Mouse (Mus musculus) kidney, adult 8-10 months (tissue): ENCODE data around the gene Kdm4a.

Experiments used
- DNase-seq, 2 experiments: peaks; one replicate each; pipeline ENCODE4 v3.0.0; 2022

Kdm4a gene

DNA sequence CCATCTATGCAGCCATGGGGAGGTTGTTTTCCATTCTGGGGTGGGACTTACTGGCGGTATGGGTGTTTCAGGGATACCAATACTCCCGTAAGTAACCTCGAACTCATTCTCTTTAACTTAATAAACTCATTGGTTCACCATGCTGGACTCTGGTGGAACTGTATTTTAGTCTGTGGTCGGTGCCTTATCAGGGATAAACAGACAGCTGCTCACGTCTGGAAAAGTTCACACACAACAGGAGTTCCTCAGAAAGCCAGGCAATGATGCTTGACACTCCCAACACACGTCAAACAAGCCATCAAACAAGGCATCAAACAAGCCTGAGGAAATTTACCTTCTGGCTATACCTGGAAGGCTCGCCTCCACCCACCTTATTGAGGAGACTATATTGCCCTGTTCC lies 64.7 kb downstream of the Kdm4a start:
- no peak for DNase-seq

DNA sequence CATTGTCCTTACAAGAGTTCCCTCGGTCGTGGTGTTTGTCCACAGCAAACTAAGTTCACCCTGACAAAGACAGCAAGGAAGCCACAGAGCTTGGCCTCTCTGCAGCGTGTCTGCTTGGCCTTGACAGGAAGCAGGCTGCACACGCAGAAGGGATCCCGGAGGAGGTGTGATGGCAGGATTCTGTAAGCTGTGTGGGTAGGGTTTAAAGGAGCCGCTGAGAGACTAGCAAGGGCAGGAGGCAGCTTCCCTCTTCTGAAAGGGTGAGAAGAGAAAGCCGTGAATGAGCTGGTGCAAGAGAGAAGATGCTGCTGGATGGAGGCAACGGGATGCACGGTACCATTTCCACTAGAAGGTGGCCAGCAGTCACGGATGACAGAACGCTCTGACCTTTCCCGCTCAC lies 67.2 kb downstream of the Kdm4a start:
- DNase-seq = no peak

DNA sequence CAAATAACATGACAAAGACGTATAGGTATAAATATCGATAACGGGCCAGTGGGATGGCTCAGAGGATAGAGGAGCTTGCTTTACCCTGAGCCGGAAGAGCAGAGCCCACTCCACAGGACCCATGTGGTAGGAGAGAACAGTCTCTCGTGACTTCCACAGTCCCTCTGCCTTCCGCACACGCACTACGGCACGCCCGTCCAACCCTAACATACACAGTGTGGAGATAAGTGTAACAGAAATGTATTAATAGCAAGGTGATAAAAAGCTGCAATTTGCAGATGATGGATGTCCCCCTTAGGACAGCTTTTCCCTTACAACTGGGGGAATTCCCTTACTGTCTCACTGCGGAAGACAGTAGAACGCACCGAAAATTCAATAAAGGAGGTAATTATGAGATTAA lies 70.2 kb downstream of the Kdm4a start:
- no peak for DNase-seq

DNA sequence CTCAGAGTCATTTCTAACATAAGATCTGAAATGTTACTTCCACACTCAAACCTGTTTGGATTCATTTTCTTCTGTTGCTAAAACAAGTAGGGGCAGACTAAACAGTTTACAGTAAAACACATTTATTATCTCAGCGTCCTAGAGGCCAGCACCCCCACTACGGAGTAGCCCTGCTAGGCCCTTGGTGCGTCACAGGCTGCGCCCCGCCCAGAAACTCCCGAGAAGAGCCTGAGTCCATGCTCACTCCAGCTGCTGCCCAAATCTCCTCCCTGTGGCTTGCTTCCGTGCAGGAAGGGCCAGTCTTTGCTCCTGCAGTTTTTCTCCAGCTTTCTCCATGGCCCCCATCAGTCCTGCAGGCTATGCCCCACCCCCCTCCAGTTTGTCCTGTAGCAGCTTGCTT lies 71.1 kb downstream of the Kdm4a start:
- no peak for DNase-seq

DNA sequence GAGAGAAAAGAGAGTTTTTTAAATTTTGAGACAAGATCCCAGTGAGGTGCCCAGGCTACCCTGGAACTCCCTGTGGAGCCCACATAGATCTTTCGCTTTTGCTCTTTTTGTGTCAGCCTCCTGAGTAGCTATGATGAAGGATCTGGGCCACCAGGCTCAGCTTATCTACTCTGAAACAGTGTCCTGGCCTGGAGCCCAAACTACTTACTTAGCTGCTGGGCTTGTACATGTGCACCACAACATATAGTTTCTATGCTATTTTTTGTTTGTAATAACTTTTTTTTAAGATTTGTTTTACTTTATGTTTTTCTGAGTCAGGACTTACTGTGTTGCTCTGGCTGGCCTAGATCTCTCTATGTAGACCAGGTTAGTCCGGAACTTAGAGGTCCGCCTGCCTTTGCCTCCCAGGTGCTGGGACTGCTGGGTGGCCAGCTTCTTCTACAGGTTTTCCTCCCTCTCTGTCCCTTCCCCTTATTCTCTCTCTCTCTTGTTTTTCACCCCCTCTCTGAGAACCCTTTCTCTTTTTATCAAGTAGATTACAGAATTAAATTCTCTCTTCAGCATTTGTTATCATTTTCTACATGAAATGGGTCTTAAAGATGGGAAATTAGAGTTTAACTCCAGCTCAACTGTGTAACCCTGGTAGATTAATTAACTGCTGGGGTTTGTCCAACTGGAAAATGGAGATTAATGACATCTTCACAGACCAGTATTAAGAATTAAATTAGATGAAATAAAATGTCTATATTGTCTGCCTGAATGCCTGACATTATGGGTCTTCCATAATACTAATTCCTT lies 74.4 kb downstream of the Kdm4a start:
- DNase-seq = no peak

DNA sequence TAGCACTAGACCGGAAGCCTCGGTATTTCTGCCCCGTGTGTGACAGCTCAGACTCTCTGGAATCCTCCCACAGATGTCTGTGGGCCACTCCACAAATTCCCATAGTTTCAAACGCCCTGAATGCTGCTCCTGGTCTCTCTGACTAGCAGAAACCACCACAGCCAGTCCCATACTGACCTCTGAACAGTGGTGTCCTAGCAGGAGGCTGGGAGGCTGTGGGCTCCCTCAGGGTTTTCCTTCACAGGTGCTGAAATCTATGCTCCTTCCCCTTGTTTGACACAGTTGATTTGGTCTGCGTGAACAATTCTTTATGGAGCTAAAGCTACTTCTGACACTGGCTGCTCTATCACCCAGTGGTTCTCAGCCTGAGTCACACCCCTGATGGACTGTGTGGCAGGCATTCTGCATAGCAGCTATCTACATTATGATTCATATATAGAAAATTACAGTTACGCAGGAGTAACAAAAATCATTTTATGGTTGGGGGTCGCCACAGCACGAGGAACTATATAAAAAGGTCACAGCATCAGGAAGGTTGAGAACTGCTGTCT lies 76.5 kb downstream of the Kdm4a start:
- no peak for DNase-seq

DNA sequence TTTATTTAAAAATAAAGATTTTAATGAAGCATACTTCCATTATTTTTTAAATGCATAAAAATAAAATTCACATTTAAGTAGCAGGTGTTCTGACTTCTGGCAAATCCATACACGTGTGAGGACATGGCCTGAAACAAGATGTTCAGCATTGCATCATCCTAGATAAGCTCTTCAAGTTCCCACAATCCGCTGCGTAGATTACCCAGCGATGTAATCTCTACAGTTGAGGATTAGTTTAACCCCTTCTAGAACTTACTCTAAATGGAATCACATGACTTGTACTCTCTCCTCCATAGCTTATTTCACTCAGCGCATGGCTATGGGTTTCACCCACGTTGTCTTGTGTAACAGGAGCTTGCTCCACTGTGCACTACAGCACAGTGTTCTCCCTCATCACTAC lies 78.3 kb downstream of the Kdm4a start:
- no peak for DNase-seq

DNA sequence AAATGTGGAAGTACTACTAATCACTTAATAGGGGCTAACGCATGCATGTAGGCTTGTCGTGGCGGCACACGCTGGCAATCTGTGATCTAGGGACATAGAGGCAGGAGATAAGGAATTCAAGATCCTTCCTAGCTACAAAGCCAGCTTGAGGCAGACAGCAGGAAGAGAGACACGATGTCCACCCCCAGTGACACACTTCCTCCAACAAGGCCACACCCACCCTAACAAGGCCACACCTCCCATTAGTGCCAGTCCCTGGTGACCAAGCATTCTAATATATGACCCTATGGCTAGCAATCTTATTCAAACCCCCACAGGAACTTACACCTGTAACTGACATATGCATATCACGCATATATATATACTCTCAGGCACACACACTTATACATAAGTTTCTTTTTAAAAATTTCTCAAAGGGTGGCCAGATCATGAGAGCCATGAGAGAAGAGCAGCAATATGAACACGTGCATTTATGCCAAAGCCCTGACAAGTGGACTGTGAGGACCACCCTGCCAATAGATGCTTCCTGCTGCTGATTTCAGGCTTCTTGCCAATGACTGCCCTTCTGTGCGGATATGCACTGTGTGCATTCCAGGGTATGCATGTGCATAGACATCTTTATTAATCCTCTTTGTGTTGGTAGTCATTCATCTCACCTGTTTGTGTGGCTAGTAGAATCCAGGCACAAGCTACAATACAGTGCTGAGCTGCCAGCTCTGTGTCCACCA lies 80.0 kb downstream of the Kdm4a start:
- no peak for DNase-seq

DNA sequence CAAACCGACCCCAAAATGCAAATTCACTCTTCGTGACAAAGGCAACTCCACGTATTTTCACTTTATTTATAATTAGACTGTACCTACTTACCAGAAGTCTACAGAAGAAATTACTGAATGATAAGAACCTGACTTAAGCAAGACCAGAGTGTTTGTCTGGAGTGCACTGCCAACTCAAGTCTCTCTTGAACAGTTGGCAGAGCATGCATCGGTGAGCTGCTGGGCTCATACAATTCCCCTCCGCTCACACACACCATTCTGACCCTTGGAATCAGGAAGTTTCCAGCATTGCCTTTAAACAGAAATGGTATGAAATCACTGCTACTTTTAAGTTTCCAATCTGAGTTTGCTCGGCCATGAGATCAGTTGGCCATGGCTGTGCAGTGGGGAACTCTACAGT lies 81.3 kb downstream of the Kdm4a start:
- DNase-seq = no peak

DNA sequence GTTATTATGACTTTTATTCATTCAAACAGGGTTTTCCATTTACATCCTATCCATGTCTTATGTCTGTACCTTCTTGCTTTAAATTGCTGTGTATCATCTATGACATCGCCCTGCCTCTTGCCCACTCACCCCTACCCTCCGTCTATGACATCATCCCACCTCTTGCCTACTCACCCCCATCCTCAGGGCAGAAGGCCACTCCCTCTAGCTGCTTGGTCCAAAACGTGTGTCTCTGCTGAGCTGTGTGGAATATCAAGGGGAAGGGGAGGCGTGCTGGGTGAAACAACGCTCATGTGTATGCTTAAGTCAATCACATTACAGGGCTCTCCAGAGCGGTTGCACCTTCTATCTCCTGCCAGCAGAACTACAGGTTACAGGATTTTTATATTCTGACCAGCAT lies 83.8 kb downstream of the Kdm4a start:
- DNase-seq = no peak

DNA sequence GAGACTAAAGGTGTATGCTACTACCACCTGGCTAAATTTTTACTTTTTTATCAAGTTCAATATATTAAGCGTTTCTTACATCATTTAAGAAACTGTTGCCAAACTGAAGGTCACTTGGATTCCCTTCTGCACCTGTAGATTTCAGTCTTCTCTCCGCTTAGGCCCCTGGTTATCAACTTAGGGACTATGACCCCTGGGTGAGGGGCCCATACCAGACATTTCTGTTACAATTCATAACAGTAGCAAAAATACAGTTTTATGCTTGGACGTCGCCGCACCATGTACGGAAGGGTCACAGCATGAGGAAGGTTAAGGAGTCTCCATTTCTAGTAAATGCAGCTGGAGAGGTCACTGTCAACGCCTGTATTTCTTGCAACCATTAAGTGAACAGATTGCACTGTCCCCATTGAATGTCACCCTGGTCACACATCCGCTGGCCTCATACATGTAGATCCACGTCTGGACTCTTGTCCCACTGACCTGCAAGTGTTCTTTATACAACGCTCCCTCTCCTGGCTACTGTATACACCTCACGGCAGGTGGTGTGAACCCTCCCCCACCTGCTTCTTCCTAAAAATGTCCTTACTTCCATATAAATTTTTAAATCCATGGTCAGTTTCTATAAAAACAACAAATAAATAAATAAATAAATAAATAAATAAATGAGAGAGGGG lies 86.9 kb downstream of the Kdm4a start:
- no peak for DNase-seq

DNA sequence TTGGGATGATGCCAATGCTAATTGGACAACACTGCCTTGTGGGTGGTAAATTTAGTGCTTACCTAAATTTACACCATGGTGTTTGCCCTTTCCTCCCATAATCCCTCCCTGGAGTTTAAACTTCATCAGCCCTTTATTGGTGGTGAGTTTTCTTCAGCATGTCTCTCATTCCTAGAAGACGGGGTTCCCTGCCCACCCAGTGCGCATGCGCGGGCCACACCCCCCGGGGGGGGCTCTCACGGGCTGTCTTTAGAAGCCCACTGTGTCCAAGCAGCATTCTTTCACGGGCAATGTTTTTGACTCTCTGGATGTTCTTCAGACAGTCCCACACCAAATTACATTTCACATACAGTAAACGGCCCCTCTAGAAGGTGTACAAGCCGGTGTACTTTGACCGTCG lies 89.4 kb downstream of the Kdm4a start:
- DNase-seq = no peak

DNA sequence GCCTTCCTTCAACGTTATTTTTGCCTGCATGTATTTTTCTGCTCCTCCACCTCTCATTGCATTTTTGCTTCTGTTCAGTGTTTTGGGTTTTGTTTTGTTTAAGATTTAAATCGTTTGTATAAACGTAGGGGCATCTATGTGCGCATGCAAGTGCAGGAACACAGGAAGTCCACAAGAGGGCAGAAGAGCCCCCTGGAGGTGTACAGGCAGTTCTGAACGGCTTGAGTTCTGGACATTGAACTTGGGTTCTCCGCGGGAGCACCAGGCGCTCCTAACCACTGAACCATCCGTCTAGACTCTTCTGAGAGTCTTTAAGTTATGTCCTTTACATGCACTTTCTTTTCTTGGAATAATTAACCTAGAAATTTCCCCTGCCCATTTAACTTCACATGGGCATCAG lies 89.9 kb downstream of the Kdm4a start:
- DNase-seq = peak; percentile 43 to 63

DNA sequence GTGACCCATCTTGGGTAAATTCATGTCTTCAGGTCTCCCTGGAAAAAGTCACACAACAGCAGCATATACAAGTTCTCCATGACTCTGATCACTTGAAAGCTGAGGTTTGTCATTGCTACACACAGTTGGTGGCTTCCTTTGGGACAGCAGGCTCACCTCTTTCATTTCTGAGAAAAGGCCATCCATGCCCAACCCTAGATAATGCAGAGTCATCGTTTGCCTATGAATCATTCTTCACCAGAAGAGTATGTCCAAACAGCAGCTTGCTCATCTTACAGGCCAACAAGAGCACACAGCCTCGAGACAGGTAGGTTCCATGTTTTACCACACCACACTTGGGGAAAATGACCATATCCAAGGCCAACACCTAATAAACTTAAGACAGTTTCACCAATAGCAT lies 91.1 kb downstream of the Kdm4a start:
- DNase-seq = no peak
